Mouse (Mus musculus): ENCODE measurements at regions not wholly inside any gene's neighbourhood (a gene's known extent, or its start where the extent isn't known, plus 50 kb on each side); places are given as distances from the start of the nearest gene placed in this dataset.

DNA sequence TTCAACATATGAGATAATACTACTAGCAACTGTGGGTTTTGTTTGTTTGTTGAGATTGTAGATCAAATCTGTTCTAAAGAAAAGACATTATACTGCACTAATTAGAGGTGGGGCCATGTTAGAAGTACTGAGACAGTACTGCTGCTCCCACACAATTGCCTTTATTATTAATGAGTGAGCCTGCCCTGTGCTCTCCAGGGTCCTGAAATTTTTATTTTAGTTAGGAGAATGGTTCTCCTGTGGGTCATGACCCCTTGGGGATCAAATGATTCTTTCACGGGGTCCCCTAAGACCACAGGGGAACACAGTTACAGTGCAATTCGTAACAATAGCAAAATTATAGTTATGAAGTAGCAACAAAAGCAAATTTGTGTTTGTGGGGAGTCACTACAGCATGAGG lies 268.8 kb downstream of the Gm9195 start:
- no peak for DNase-seq (ENCODE audit: low spot score in 2 of 2)

DNA sequence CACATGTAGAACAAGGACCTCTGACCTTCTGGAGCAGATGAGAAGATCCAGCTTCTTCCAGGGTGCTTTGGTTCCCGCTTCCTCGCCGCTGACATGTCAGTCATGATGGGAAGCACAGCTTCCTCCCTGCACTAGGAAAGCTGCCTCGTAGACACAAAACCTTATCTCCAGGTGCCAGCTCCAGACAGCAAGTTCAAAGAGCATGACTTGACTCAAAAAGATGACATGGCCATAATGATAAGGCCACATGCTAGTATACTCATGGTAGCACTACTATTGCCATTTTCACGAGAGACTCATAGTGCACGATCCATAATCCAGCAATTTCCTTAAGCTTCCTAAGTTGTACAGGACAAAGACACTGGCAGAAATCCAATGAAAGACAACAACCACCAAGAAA lies 272.1 kb downstream of the Gm9195 start:
- DNase-seq (ENCODE audit: low spot score in 2 of 2) = no peak

DNA sequence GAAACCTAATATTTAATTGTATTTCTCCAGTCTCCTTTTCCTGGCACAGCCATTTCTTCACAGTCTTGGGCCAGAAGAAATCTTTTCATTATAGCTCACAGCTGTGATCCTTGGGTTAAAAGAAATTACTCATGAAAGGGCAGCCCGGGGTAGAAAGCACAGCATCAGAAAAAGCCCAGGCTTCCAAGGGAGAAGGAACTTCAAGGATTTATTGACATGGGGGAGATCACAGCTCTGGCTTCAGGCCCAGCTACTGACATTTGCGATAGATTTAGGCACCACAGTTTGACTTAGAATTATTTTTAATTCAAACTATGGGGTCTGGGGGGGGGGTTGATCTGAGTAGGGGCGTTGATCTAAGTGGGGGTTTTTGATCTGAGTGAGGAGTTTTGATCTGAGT lies 291.3 kb downstream of the Gm9195 start:
- no peak for DNase-seq (ENCODE audit: low spot score in 2 of 2)

DNA sequence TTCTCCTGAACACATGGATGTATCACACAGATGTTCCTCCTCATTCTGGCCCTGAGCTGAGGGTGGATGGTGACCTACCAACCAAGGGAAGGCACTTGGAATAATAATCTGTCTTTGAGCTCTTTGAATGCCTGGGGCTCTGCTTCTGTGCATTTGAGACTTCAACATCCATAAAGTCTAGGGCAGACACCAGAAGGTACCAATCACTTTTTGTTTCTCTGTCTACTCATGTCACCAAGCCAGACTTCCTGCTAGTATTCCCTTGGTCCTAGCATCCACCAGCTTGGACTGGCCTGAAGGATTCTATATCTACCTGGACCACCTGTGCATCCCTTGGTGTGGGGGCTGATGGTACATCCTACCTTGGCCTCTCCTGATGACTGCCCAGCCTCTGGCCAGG lies 291.7 kb downstream of the Gm9195 start:
- DNase-seq (ENCODE audit: low spot score in 2 of 2) = no peak

DNA sequence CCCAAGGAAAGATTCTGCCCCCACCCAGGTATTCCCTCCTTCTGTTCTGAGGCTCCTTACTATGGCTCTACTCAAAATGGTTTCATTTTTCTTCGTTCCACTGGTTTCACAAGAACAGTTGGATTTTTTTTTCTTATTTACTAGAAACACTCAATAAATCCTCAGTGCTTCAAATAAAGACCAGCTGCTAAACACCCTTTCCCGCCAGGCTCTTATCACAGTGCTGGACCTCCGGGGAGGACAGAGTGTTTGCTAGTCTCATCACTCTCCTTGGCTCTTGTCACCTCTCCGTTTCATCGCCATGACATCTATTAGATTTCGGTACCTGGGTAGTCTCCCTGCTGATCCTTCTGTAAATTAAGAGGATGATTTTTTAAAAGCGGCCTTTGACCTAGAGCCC lies 293.7 kb downstream of the Gm9195 start:
- no peak for DNase-seq (ENCODE audit: low spot score in 2 of 2)

DNA sequence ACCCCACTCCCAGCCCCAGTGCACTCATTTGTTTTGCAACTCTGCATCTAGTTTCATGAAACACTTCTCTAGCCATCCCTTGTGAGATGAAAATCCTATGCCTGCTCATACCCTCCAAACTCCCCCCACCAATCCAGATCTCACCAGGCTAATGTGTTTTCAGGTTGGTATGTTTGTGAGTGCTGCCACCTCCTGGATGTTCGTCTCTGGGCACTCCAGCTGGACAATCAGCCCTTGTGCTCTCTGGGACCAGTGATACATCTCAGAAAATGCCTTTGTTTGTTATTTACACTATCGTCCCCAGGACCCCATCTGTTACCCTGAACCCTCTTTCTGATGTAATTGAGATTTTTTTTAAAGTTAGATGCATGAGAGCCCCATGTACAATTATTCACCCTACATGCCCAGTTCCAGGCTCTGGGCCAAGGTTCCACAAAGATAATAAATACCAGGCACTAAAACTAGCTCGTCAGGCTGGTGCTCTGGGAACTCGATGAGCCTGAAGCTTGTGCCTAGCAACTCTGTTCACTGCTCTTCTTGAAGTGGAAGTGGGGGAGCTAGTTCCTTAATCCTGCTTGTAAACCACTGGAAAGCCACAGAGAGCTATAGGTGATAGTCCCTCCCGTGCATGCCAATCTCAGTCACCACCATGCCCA lies 304.2 kb downstream of the Gm9195 start:
- no peak for DNase-seq (ENCODE audit: low spot score in 2 of 2)

DNA sequence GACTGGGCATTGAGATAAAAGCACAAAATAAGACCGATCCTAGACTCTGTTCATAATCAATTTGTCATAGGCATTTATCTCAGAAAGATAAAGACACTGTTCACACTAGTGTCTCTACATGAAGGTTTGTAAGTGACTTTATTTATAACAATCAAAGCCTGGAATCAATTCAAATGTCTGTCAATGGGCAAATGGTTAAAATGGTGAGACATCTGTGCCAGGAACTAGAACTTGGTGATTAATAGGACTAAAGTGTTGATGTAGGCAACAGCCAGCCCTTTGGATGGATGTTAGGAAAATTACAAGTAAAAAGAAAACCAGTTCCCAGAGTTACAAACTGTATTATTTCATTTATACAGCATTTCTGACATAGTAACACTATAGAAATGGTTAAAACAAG lies 315.9 kb downstream of the Gm9195 start:
- no peak for DNase-seq (ENCODE audit: low spot score in 2 of 2)

DNA sequence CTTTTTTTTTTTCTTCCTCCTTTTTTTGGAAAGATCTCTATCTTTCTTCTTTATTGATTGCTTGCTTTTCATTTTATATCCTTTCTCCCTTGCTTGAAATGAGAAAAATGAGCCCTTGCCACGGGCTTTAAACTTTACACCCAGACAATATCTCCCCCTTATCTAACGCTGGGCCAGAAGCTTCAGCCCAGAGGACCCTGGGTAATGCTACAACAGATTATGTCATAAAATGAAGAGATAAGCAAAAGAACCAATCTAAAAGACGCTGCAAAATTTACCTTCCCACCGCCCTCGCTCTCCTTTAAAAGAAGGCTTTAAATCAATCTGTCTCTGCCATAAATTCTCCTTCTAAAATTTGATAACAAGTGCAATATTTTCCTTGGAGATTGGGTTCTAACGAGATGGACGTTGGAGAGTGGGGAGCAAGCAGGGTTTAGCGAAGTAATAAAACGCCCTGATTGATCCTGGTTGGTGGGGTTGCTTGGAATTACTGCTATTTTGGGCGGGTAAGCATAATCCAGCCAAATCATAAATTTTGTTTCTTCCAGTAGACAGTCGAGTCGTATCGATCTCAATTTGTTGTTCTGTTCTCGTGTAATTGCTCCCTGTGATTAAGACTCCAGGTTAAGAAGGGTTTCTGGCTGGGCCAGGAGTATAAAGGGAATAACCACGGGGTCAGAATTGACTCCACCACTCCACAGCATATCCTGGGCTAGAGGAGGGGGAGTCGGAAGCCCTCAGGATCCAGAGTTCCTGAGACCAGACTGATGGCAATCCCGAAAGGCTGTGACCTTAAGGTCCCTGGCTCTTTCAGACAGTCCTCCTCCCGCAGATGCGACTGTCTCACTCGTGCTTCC lies 318.9 kb downstream of the Gm9195 start:
- DNase-seq (ENCODE audit: low spot score in 2 of 2) = no peak

DNA sequence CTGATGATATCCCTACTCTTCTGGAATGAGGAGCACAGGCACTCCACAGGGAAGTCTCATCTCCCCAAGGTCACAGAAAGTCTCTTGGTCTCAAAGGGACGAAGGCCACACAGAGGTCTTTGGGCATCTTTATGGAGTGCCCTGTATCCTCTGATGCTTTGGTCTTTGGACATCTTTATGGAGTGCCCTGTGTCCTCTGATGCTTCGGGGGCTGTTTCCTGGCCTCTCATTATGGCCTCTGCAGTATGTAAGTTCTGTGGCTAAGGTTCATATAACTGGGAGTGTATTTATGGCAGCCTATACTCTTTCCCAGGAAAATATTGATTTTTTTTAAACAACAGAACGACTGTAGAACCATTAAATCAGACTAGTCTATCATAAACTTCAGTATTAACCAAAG lies 319.9 kb downstream of the Gm9195 start:
- DNase-seq (ENCODE audit: low spot score in 2 of 2) = no peak

DNA sequence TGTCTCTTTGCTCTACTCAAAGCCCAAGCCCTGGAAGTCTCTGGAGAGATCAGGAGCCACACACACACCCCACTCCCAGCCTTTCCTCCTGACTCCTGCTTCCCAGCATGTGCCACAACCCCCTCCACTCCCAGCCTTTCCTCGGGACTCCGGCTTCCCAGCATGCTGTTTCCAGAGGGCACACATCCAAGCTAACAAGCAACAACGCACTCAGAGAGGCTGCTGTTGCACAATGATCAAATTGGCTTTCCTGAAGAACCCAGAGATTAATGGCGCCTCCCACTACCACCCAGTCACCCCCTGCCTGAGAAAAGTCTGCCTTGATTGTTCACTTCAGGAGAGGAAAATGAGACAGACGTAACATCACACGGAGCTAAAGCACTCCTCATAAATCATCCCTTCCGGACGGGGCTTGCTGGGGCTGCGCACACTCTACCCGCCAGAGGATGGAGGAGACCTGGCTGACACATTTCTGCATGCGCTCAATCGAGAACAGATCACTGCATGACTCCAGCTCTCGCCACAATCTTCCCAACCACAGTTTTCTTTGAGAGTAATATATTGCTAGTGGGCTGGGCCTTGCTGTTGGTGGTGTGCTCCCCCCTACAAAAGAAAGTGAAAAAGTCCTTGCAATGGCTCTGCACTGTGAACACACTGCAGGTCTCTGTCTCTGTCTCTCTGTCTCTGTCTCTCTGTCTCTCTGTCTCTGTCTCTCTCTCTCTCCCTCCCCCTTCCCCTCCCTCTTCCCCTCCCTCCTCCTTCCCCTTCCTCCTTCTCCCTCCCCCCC lies 332.9 kb downstream of the Gm9195 start:
- no peak for DNase-seq (ENCODE audit: low spot score in 2 of 2)

DNA sequence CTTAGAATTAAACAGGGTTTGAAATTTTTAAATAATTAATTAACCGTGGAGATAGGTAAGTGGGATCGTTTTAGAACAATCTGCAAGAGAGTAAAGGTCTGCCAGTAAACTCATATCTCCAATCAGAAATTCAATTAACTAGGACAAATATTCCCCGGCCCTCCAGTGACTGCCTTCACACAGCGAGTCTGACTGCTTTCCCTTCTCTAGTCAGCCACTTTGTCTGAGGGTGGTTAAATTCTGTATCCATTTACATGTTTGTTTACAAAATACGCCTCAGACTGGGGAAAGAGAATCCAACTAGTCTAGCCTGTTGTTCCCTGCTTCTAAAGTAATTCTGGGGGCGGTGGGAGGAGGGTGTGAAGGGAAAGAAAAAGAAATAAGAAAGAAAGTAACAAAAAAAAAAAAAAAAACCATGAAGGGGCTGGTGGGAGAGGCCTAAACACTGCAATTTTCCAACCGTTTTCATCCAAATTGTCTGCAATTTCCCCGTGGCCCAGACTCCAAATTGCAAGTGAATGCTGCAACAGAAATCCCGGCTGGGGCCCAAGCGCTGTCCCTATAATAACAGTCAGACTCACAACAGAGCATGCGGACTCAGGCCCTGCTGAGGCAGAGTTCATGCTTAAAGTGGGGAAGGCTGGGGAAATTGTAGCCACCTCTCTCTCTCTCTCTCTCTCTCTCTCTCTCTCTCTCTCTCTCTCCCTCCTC lies 336.3 kb downstream of the Gm9195 start:
- no peak for DNase-seq (ENCODE audit: low spot score in 2 of 2)

DNA sequence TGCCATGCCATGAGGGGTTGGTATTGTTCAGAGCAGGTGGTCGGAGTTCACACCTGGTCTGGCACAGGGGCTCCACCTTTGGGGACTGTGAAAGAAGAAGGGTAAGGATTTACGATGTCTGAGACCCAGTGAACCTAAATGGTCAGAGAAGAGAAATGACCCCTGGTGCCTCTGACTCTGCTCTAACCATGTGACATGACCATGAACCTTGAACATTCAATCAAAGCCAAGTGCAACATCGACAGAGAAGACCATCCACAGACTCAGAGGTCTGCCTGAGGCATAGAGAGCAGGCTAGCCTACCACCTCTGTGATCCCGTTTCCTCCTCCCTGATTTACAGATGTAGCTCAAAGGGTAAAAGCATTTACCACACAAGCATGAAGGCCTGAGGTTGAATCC lies 340.0 kb downstream of the Gm9195 start:
- no peak for DNase-seq (ENCODE audit: low spot score in 2 of 2)

DNA sequence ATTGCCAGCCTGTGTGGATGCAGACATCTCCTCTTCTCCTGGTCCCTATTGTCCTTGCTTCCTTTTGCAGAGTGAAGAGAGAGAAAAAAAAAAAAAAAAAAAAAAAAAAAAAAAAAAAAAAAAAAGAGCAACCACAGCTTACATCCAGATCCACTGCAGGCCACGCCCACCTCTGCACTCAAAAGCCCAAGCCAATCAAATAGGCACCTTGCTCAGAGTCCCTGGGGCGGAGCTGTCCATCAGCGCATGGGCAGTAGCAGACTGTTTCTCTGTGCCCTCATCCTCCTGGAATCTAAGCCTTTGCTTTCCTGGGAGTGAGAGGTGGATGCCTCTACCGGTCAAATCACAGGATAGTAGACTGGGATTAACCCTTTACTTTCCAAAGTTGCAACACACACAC lies 342.2 kb downstream of the Gm9195 start:
- DNase-seq (ENCODE audit: low spot score in 2 of 2) = no peak

DNA sequence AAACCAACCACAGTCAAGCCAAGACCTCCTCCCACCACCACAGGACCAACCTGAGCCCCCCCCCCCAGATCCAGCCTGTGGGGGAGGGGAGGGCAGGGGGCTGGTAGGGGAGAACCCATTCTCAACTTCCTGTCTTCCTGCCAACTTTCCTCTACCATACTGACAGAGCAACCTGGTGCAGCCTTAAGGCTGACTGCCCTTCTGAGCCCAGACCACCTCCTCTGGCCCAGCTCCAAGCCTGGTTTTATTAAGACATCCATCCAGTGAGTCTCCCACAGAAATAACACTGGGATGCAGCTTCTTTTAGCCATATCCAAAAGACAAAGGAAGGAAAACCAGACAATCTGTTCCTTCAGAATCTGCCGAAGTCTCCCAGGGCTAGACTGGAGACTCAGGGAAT lies 342.8 kb downstream of the Gm9195 start:
- no peak for DNase-seq (ENCODE audit: low spot score in 2 of 2)

DNA sequence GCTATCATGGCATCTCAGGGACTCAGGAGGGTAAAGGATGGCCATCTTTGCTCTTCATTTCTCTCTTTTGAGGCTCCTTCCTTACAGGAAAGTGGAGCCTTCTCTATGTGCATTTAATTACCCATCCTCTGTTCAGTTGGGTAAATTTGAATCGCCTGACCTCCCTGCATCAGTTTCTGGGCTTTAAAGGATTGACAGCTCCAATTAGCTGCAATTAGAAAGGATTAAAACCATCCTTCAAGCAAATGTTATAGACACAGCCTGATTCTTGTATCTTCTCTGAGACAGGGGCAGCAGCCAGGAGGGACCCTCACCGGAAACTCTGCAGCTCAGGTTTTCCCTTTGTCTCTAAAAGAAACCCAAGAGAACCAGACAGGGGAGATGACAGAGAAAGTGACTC lies 345.3 kb downstream of the Gm9195 start:
- DNase-seq (ENCODE audit: low spot score in 2 of 2) = no peak

DNA sequence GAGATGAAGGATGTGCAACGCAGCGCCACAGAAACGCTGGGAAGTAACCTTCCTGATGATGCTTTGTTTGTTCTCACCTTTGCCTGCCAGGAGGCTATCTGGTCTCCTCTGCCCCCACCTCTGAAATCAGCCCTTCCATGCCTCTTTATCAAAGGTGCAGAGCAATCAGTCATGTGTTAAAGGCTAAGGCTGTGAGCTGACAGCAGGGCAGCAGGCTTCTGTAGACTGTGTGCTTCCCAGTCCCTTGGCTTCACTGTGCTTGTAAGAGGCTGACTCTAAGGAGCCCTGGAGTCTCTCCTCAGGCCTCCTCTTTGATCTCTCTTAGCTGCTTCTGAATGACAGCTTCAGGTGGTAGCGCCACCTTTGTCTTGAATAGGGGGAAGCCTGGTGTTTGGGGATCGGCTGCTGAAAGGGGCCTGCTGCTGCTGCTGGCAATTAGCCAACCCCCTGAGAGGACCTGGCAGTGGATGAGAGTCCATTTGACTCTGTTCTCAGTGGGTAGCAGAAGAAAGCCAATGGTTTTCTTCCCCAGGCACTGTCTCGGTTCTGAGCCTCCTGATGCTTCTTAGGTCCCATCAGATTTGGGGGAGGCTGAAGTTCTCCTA lies 348.7 kb downstream of the Gm9195 start:
- no peak for DNase-seq (ENCODE audit: low spot score in 2 of 2)

DNA sequence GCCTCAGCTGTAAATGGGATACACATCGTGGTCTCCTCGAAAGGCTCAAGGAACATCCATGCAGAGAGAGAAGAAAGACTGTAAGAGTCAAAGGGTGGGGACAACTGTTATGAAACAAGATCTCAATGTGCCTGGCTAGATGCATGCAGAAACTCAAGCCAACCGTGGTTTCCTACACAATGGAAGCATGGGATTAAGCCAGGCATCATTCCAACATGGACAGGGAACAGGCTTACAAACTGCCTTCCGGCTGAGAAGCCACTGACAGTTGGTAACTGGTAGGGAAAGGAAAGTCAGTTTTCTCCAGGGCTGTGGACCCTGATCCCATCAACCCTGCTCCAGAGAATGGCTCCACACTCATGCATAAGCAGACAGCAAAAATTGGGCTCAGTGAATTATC lies 350.5 kb downstream of the Gm9195 start:
- DNase-seq (ENCODE audit: low spot score in 2 of 2) = no peak

DNA sequence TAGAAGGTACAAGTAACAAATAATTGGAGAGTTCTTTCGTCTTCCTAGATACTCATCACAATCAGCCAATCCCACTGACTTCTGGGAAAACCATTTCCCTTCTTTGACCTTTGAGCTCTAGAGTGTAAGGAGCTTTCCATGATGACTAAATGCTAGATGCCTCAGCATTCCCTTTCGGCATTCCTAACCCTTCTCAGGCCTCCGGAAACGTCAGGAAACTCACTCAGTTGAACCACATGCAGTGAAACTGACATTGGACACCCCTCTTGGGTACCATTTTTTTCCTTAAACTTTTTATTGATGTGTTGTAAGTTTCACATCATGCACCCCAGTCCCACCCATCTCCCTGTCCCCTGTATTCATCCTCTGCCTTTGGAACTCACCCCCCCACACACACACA lies 361.5 kb downstream of the Gm9195 start:
- no peak for DNase-seq (ENCODE audit: low spot score in 2 of 2)

DNA sequence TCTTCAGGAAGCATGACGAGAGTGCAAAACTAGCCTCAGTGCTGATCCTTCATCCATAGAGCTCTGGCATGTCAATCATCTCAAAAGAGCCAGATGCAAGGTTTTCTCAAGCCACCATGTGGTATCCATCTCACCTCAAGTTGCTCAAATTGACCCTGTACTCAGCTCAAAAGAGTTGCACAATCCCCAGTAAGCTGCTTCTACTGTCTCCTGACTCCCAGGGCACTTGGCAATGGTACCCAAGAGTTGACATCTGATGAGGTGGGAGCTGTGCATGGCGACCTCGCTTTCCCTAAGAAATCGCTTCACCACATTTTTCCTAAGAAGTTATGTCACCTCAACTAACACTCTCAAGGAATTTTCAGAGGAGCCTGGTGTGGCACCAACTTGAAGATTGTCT lies 369.9 kb downstream of the Gm9195 start:
- no peak for DNase-seq (ENCODE audit: low spot score in 2 of 2)

DNA sequence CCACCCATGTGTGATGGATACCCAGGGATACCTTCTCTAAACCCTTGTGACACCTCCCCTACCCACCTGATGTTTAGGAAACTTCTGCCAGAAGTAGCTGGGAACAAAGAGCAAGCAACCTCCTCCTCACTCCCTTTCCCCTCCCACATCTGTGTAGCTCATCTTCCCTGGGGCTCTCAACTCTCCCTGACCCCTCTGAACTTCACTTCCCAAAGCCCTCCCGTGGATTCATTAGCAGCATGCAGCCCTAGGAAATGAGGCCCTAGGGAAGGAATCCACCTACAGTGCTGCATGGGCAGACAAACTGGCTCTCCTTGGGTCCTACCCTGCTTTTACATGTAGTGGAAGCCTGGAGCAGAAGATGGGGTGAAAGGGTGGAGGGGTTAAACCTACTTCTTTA lies 370.6 kb downstream of the Gm9195 start:
- no peak for DNase-seq (ENCODE audit: low spot score in 2 of 2)

DNA sequence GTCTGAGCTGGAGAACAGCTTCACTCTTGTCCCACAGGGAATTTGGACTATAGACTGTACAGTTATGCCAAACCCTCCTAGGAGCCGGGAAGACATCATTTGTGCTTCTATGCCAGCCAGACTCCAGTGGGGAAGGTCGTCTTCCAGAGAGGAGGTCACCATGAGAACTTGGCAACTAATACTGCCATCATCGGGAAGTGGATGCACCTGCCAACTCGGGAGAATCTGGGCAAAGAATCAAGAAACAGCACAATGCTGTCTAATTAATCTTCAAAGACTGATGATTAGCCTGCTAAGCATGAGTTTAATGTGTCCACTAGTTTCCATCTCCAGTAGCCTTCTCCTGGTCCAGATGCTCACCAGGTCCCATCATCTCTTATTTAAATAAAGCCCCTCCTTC lies 374.8 kb downstream of the Gm9195 start:
- DNase-seq (ENCODE audit: low spot score in 2 of 2) = no peak

Data from urinary bladder, adult 18-20 months (tissue).